Mouse (Mus musculus): ENCODE measurements at regions not wholly inside any gene's neighbourhood (a gene's known extent, or its start where the extent isn't known, plus 50 kb on each side); places are given as distances from the start of the nearest gene placed in this dataset.

- DNase-seq (ENCODE audit: low spot score) = no peak
Measured at GRCm38 (mm10) chr9:41834487-41835404, 289.4 kb downstream of the Sorl1 start.

- no peak for DNase-seq (ENCODE audit: low spot score)
Measured at GRCm38 (mm10) chr9:41833408-41833807, 290.7 kb downstream of the Sorl1 start.

- DNase-seq (ENCODE audit: low spot score) = no peak
Measured at GRCm38 (mm10) chr9:41827356-41827755, 296.7 kb downstream of the Sorl1 start.

- no peak for DNase-seq (ENCODE audit: low spot score)
Measured at GRCm38 (mm10) chr9:41821401-41821800, 302.7 kb downstream of the Sorl1 start.

GRCm38 (mm10) chr9:41817740-41818461, 306.2 kb downstream of the Sorl1 start:
- DNase-seq (ENCODE audit: low spot score) = no peak

- DNase-seq (ENCODE audit: low spot score) = no peak
Measured at GRCm38 (mm10) chr9:41815921-41816320, 308.2 kb downstream of the Sorl1 start.

GRCm38 (mm10) chr9:41809291-41809690, 314.8 kb downstream of the Sorl1 start:
- DNase-seq (ENCODE audit: low spot score) = peak; percentile 38

- no peak for DNase-seq (ENCODE audit: low spot score)
Measured at GRCm38 (mm10) chr9:41808791-41809190, 315.3 kb downstream of the Sorl1 start.

- no peak for DNase-seq (ENCODE audit: low spot score)
Measured at GRCm38 (mm10) chr9:41806289-41806621, 317.8 kb downstream of the Sorl1 start.

GRCm38 (mm10) chr9:41805491-41806288, 318.4 kb downstream of the Sorl1 start:
- DNase-seq (ENCODE audit: low spot score) = no peak

GRCm38 (mm10) chr9:41804711-41805331, 319.3 kb downstream of the Sorl1 start:
- DNase-seq (ENCODE audit: low spot score) = no peak

GRCm38 (mm10) chr9:41803680-41804460, 320.2 kb downstream of the Sorl1 start:
- DNase-seq (ENCODE audit: low spot score) = no peak

- DNase-seq (ENCODE audit: low spot score) = peak; percentile 72
Measured at GRCm38 (mm10) chr9:41801376-41801775, 322.7 kb downstream of the Sorl1 start.

- DNase-seq (ENCODE audit: low spot score) = no peak
Measured at GRCm38 (mm10) chr9:41792830-41793213, 331.3 kb downstream of the Sorl1 start.

- no peak for DNase-seq (ENCODE audit: low spot score)
Measured at GRCm38 (mm10) chr9:41792173-41792829, 331.8 kb downstream of the Sorl1 start.

GRCm38 (mm10) chr9:41791501-41792172, 332.5 kb downstream of the Sorl1 start:
- no peak for DNase-seq (ENCODE audit: low spot score)

GRCm38 (mm10) chr9:41785131-41785530, 339.0 kb downstream of the Sorl1 start:
- no peak for DNase-seq (ENCODE audit: low spot score)

- DNase-seq (ENCODE audit: low spot score) = no peak
Measured at GRCm38 (mm10) chr9:41772281-41772902, 351.7 kb downstream of the Sorl1 start.

GRCm38 (mm10) chr9:41771276-41771675, 352.8 kb downstream of the Sorl1 start:
- no peak for DNase-seq (ENCODE audit: low spot score)

- DNase-seq (ENCODE audit: low spot score) = no peak
Measured at GRCm38 (mm10) chr9:41768316-41768715, 355.8 kb downstream of the Sorl1 start.

All from adipocyte (in vitro differentiated cells).